Mouse (Mus musculus) embryonic facial prominence, embryonic 13.5 days (tissue): Measurements from ENCODE around the gene H2-Eb1. TPM values are rescaled to one million over a fixed set of nuclear protein-coding genes. Genes with fewer than 3 reads are reported as not detected.
"Not testable (repeated sequence)": the region's sequence is repeated elsewhere in the genome, so short reads cannot be mapped to it uniquely, and the experiment has no call there.

ENCODE experiments used
- ATAC-seq: fragments of 200-750 bp; cut with Nextera tagmentation; 2 replicates; pipeline ENCODE4 v1.8.0; 2017; ENCODE audit warnings: low read depth; ENCODE audit not compliant: insufficient number of reproducible peaks, insufficient read depth, low FRiP score, low TSS enrichment
- H3K27ac ChIP-seq: fragments of 300-500 bp; sonication (generic); 2 replicates; pipeline ENCODE4 v1.5.1; 2015; ENCODE audit warnings: moderate library complexity, mild to moderate bottlenecking, inconsistent platforms
- H3K27me3 ChIP-seq: fragments of 300-500 bp; sonication (generic); 2 replicates; pipeline ENCODE4 v1.6.1; 2015; ENCODE audit warnings: mild to moderate bottlenecking, inconsistent platforms
- H3K36me3 ChIP-seq: fragments of 300-500 bp; sonication (generic); 2 replicates; pipeline ENCODE4 v1.6.1; 2015; ENCODE audit warnings: mild to moderate bottlenecking, inconsistent platforms
- H3K4me1 ChIP-seq: fragments of 300-500 bp; sonication (generic); 2 replicates; pipeline ENCODE4 v1.6.1; 2015; ENCODE audit warnings: inconsistent platforms
- H3K4me2 ChIP-seq: fragments of 300-500 bp; sonication (generic); 2 replicates; pipeline ENCODE4 v1.6.1; 2015; ENCODE audit warnings: moderate library complexity, mild to moderate bottlenecking, inconsistent platforms
- H3K4me3 ChIP-seq: fragments of 300-500 bp; sonication (generic); 2 replicates; pipeline ENCODE4 v1.5.1; 2015; ENCODE audit warnings: mild to moderate bottlenecking, inconsistent platforms
- H3K9ac ChIP-seq: fragments of 300-500 bp; sonication (generic); 2 replicates; pipeline ENCODE4 v1.6.1; 2015; ENCODE audit warnings: mild to moderate bottlenecking, inconsistent platforms
- H3K9me3 ChIP-seq: fragments of 300-500 bp; sonication (generic); 2 replicates; pipeline ENCODE4 v1.6.1; 2016; ENCODE audit warnings: inconsistent platforms
- WGBS: fragments of 180-500 bp; shearing (Covaris S2); methylation state at CpG from one replicate; pipeline ENCODE4 v1.1.7; 2015; ENCODE audit warnings: mixed read lengths; 5-methylcytosine and 5-hydroxymethylcytosine counted together
- polyA plus RNA-seq: library from polyadenylated mRNA; unstranded; fragments of >200 nt; fragmentation: Nextera tagmentation; extraction: Ambion mirVana; gene quantifications from 2 replicates; pipeline ENCODE4 v1.2.1, GENCODE M21; 2015

Gene H2-Eb1
- polyA plus RNA-seq, 1 experiment from 2014 or later = 1.3 TPM

DNA sequence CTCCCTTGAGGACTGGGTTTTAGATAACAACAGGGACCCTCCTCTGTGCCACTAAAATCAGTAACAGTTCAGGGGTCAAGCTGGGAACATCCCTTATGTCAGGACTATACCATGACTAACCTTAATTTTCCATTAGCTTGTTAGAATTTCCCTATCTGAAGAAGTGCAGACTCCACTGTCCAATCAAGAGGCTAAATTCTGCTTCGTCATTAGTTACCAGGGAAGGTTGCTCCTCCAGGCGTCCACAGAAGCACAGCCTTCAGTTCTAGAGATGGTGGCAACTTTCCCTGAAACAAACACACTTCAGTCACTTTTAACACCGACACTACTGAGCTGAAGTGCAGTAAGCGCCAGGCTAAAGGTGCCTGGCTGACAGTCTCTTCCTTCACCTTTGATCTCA, 916 bp upstream of the H2-Eb1 start:
- Histone ChIP-seq H3K4me1 (no peaks in the 10 kb centered on the region; the same call in 1 of the 2 replicates), H3K27me3 (peaks cover 6% of the 10 kb centered on the region; the same call in 1 of the 2 replicates), H3K27ac (no peak overlapping the region), H3K4me3 (no peak overlapping the region), H3K4me2 (no peak overlapping the region), H3K36me3 (no peaks in the 10 kb centered on the region), H3K9me3 (no peaks in the 10 kb centered on the region), H3K9ac (no peak overlapping the region)
- WGBS = 22% methylated on average over 4 of the region's 4 CpGs
- ATAC-seq = no peak

GRCm38 (mm10) chr17:34306407-34306806, 740 bp downstream of the H2-Eb1 start:
- peaks cover 6% of the 10 kb centered on the region; the same call in 1 of the 2 replicates for H3K27me3 ChIP-seq
- no peak overlapping the region for H3K4me2 ChIP-seq
- WGBS = 71% methylated on average over 2 of the region's 2 CpGs
- no peaks in the 10 kb centered on the region for H3K36me3 ChIP-seq
- no peaks in the 10 kb centered on the region; the same call in 1 of the 2 replicates for H3K4me1 ChIP-seq
- no peak overlapping the region for H3K4me3 ChIP-seq
- no peak for ATAC-seq
- H3K9me3 ChIP-seq = no peaks in the 10 kb centered on the region
- no peak overlapping the region for H3K27ac ChIP-seq
- no peak overlapping the region for H3K9ac ChIP-seq

- no peaks in the 10 kb centered on the region; the same call in 1 of the 2 replicates for H3K4me1 ChIP-seq
- H3K4me2 ChIP-seq = no peak overlapping the region
- no peak overlapping the region for H3K9ac ChIP-seq
- H3K9me3 ChIP-seq = no peaks in the 10 kb centered on the region
- H3K27ac ChIP-seq = no peak overlapping the region
- H3K27me3 ChIP-seq = peaks cover 6% of the 10 kb centered on the region; the same call in 1 of the 2 replicates
- H3K36me3 ChIP-seq = no peaks in the 10 kb centered on the region
- ATAC-seq = no peak
- H3K4me3 ChIP-seq = no peak overlapping the region
These were observed 1.5 kb downstream of the H2-Eb1 start for GRCm38 (mm10) chr17:34307216-34307615.

GRCm38 (mm10) chr17:34308161-34308560, 2.5 kb downstream of the H2-Eb1 start:
- 75% methylated on average over 4 of the region's 4 CpGs for WGBS
- Histone ChIP-seq H3K27ac (no peak overlapping the region), H3K4me3 (no peak overlapping the region), H3K4me2 (no peak overlapping the region), H3K9me3 (no peaks in the 10 kb centered on the region), H3K4me1 (no peaks in the 10 kb centered on the region; the same call in 1 of the 2 replicates), H3K27me3 (peaks cover 6% of the 10 kb centered on the region; the same call in 1 of the 2 replicates), H3K9ac (no peak overlapping the region), H3K36me3 (no peaks in the 10 kb centered on the region)
- no peak for ATAC-seq

DNA sequence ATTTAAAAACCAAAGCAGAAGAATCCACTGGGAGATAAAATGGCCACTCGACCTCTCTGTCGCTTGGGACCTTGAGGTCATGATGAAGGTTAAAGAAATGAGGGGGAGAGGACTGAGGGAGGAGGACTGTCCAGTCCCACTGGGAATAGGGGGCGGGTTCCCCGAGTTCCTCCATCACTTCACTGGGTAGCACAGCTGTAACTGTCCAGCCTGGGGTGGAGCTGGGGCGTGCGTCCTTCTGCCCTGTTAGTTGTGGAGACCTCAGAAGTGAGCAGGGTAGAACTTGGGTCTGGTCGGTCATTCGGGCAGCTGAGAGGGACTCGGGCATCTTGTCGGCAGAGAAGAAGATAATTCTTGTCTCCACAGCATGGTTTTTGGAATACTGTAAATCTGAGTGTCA, 3.6 kb downstream of the H2-Eb1 start:
- 26% methylated on average over 10 of the region's 10 CpGs for WGBS
- Histone ChIP-seq H3K4me3 (peak overlapping the region; percentile 57), H3K4me2 (peak overlapping the region; percentile 67), H3K4me1 (no peaks in the 10 kb centered on the region; the same call in 1 of the 2 replicates), H3K9ac (peak overlapping the region; percentile 77), H3K27me3 (peaks cover 6% of the 10 kb centered on the region; the same call in 1 of the 2 replicates), H3K36me3 (no peaks in the 10 kb centered on the region), H3K9me3 (no peaks in the 10 kb centered on the region), H3K27ac (no peak overlapping the region)
- no peak for ATAC-seq

GRCm38 (mm10) chr17:34309683-34310385, 4.2 kb downstream of the H2-Eb1 start:
- no peaks in the 10 kb centered on the region for H3K9me3 ChIP-seq
- H3K4me2 ChIP-seq = peak overlapping the region; percentile 67
- H3K27ac ChIP-seq = no peak overlapping the region
- H3K36me3 ChIP-seq = no peaks in the 10 kb centered on the region
- peaks cover 6% of the 10 kb centered on the region; the same call in 1 of the 2 replicates for H3K27me3 ChIP-seq
- peak overlapping the region; percentile 77 for H3K9ac ChIP-seq
- WGBS = 20% methylated on average over 38 of the region's 38 CpGs
- ATAC-seq = peak; percentile 63; the same call in 1 of the 2 replicates
- no peaks in the 10 kb centered on the region; the same call in 1 of the 2 replicates for H3K4me1 ChIP-seq
- peak overlapping the region; percentile 57 for H3K4me3 ChIP-seq

DNA sequence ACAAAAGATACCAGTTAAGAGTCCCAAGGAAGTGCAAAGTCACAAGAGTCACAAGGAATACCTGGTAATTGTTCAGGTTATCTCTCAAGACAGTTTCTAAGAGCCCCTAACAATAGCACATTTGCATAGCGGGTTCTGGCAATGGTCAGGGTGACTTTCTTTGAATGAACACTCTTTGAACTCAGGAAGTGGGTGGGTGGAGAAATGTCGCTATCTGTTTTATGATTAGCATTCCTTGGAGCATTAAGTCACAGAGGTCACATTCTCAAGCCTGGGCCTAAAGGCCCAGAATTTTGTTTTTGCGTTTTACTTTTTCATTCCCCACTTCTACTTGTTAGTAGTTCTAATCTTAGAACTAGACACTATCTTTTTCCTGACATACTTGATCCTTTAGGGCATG, 4.9 kb downstream of the H2-Eb1 start:
- ATAC-seq = not testable (repeated sequence)

GRCm38 (mm10) chr17:34312185-34312584, 6.5 kb downstream of the H2-Eb1 start:
- no peak overlapping the region for H3K4me3 ChIP-seq
- H3K27ac ChIP-seq = no peak overlapping the region
- no peaks in the 10 kb centered on the region for H3K36me3 ChIP-seq
- WGBS = 86% methylated on average over 1 of the region's 1 CpGs
- H3K9me3 ChIP-seq = no peaks in the 10 kb centered on the region
- peaks cover 6% of the 10 kb centered on the region; the same call in 1 of the 2 replicates for H3K27me3 ChIP-seq
- H3K9ac ChIP-seq = no peak overlapping the region
- no peak for ATAC-seq
- H3K4me1 ChIP-seq = no peaks in the 10 kb centered on the region; the same call in 1 of the 2 replicates
- no peak overlapping the region for H3K4me2 ChIP-seq

More for the DNA sequence above, 4.9 kb downstream of the H2-Eb1 start:
- not testable (repeated sequence) for H3K9me3 ChIP-seq, H3K4me2 ChIP-seq, H3K4me3 ChIP-seq, H3K27ac ChIP-seq, H3K4me1 ChIP-seq, H3K36me3 ChIP-seq, H3K9ac ChIP-seq, H3K27me3 ChIP-seq
- WGBS = 85% methylated on average over 3 of the region's 3 CpGs

- Histone ChIP-seq H3K27ac (no peak overlapping the region), H3K4me1 (no peaks in the 10 kb centered on the region; the same call in 1 of the 2 replicates), H3K9me3 (no peaks in the 10 kb centered on the region), H3K36me3 (no peaks in the 10 kb centered on the region), H3K27me3 (peaks cover under 1% of the 10 kb centered on the region; the same call in 1 of the 2 replicates), H3K9ac (no peak overlapping the region), H3K4me2 (no peak overlapping the region), H3K4me3 (no peak overlapping the region)
- WGBS = 38% methylated on average over 3 of the region's 3 CpGs
- no peak for ATAC-seq
These were observed 7.7 kb downstream of the H2-Eb1 start for GRCm38 (mm10) chr17:34313393-34313792.

DNA sequence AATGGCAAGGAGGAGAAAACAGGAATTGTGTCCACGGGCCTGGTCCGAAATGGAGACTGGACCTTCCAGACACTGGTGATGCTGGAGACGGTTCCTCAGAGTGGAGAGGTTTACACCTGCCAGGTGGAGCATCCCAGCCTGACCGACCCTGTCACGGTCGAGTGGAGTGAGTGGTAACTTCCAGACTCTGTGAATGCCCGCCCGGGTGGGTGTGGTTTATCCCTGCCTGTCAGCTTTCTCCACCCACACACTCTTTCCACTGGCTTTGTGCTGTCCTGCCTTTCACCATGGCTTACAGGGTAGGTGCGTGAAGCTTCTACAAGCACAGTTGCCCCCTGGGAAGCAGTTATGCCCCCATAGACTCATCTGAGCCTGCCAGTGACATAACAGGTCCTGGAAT, 8.6 kb downstream of the H2-Eb1 start:
- H3K4me1 ChIP-seq = no peaks in the 10 kb centered on the region; the same call in 1 of the 2 replicates
- H3K9ac ChIP-seq = no peak overlapping the region
- ATAC-seq = no peak
- H3K27ac ChIP-seq = no peak overlapping the region
- H3K4me2 ChIP-seq = no peak overlapping the region
- no peaks in the 10 kb centered on the region for H3K9me3 ChIP-seq
- WGBS = 71% methylated on average over 9 of the region's 9 CpGs
- H3K27me3 ChIP-seq = no peaks in the 10 kb centered on the region
- H3K36me3 ChIP-seq = no peaks in the 10 kb centered on the region
- no peak overlapping the region for H3K4me3 ChIP-seq

GRCm38 (mm10) chr17:34315512-34315911, 9.8 kb downstream of the H2-Eb1 start:
- ATAC-seq = no peak
- H3K9me3 ChIP-seq = no peaks in the 10 kb centered on the region
- H3K9ac ChIP-seq = no peak overlapping the region
- H3K4me1 ChIP-seq = no peaks in the 10 kb centered on the region
- no peak overlapping the region for H3K4me3 ChIP-seq
- no peaks in the 10 kb centered on the region for H3K36me3 ChIP-seq
- no peak overlapping the region for H3K4me2 ChIP-seq
- no peak overlapping the region for H3K27ac ChIP-seq
- 88% methylated on average over 1 of the region's 1 CpGs for WGBS
- H3K27me3 ChIP-seq = peaks cover 3% of the 10 kb centered on the region; the same call in 1 of the 2 replicates

- Histone ChIP-seq H3K27me3 (peaks cover 3% of the 10 kb centered on the region; the same call in 1 of the 2 replicates), H3K4me1 (no peaks in the 10 kb centered on the region), H3K36me3 (no peaks in the 10 kb centered on the region), H3K9me3 (no peaks in the 10 kb centered on the region), H3K27ac (no peak overlapping the region), H3K9ac (no peak overlapping the region), H3K4me2 (no peak overlapping the region), H3K4me3 (no peak overlapping the region)
- ATAC-seq = no peak
- WGBS = 59% methylated on average over 2 of the region's 2 CpGs
These were observed 11.0 kb downstream of the H2-Eb1 start for GRCm38 (mm10) chr17:34316697-34317096.
